Mouse (Mus musculus): ENCODE results near the gene Olfr633. TPM values are rescaled to one million over a fixed set of nuclear protein-coding genes. Genes with fewer than 3 reads are reported as not detected.

Olfr633 gene
- total RNA-seq (2023): not detected

DNA sequence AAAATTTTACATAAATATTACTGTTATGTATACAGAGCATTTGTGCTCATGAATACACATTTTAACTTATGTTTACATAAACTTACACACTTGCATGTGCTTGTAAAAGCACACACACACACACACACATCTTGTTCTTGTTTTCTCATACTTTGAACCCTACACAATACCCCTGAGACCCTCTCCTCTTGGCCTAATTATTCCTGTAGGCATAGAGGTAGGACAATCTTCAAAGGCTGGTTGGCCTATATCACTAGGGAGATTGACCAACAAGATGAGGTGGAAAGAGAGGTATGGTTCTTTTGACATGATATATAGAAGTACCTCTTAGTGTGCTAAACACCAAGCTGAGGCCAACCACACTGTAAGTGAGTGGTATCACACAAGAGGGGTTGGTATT is at the start of gene Olfr633:
Olfr633 (plus strand) TSS at position 301 of the 400 bp plus-strand sequence.

DNA sequence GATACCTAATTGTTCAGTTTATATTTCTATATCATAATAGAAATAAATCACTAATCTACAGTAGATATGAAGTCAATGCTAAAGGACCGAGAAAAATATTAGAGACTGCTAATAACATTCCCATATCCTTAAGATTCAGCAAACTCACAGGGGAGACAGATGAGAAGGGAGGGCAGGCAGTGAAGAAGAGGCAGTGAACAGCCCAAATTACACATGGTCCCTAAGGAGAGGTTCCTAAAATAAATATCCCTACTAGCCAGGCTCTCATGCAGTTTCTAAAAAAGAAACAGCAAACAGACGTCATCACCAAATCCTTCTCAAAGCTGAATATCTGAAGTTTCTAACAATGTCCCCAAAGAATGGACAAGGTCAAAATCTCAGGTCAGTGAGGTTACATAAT is 41.0 kb upstream of the Olfr633 start, which contains the start of gene Olfr65:
Olfr65 (plus strand) TSS at position 301 of the 400 bp plus-strand sequence.

GRCm38 (mm10) chr7:103928525-103928924 is 15.7 kb upstream of the Olfr633 start, which contains the start of gene Olfr631:
Gene Olfr631, plus strand, starts transcription at chr7:103928825.

DNA sequence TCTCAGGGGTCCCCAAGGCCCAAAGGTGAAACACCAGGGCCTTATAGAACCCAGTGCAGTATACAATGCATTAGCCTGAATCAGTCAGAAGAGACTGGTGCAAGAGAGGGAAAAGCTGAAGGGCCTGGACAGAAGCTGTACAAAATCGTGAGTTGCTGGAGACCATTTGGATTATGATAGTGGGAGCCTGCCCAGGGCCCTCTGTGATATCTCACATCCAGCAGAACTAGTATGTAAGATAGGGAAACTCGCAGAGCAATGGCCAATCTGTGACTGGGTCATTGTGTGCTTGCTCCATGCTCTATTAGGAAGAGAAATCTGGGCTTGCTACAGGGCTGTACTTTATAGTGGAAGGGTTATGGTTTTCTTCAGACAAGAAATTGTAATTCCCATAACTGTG is 10.0 kb upstream of the Olfr633 start, which contains the start of gene Olfr632:
Olfr632 (plus strand) TSS at position 84 of the 400 bp plus-strand sequence.

GRCm38 (mm10) chr7:103970852-103971251 is 26.6 kb downstream of the Olfr633 start, which contains the start of gene Olfr635:
Gene Olfr635, plus strand, starts transcription at chr7:103971152.

GRCm38 (mm10) chr7:103998446-103998845 is 54.2 kb downstream of the Olfr633 start, which contains the start of gene Olfr638:
Gene Olfr638, plus strand, starts transcription at chr7:103998746.

Other genes starting within 250 kb of the Olfr633 start
- not detected for gene Olfr243, start 229.8 kb upstream of the Olfr633 start, total RNA-seq (2023)
- gene Olfr628, start 214.1 kb upstream of the Olfr633 start, total RNA-seq (2023): not detected
- gene Olfr629, start 199.5 kb upstream of the Olfr633 start, total RNA-seq (2023): not detected
- gene Olfr630, start 187.1 kb upstream of the Olfr633 start, total RNA-seq (2023): not detected
- gene Olfr69, start 172.8 kb upstream of the Olfr633 start, total RNA-seq (2023): not detected
- not detected for gene Olfr68, start 164.7 kb upstream of the Olfr633 start, total RNA-seq (2023)
- not detected for gene Olfr67, start 152.6 kb upstream of the Olfr633 start, total RNA-seq (2023)
- gene Hbb-bt, start 130.4 kb upstream of the Olfr633 start, total RNA-seq (2023): 1 to 10 TPM; 2.3 to 5.7 TPM
- gene Hbb-bs, start 116.3 kb upstream of the Olfr633 start, total RNA-seq (2023): 10 to 100 TPM; 12.5 to 53.2 TPM
- not detected for gene Hbb-bh2, start 103.9 kb upstream of the Olfr633 start, total RNA-seq (2023)
- not detected for gene Hbb-bh1, start 101.3 kb upstream of the Olfr633 start, total RNA-seq (2023)
- gene Hbb-y, start 91.2 kb upstream of the Olfr633 start, total RNA-seq (2023): not detected
- gene Olfr66, start 58.2 kb upstream of the Olfr633 start, total RNA-seq (2023): not detected
- gene Olfr64, start 50.0 kb upstream of the Olfr633 start, total RNA-seq (2023): not detected
- not detected for gene Olfr65, start 41.0 kb upstream of the Olfr633 start, total RNA-seq (2023)
- not detected for gene Olfr631, start 15.6 kb upstream of the Olfr633 start, total RNA-seq (2023)
- not detected for gene Olfr632, start 10.1 kb upstream of the Olfr633 start, total RNA-seq (2023)
- gene Olfr635, start 26.7 kb downstream of the Olfr633 start, total RNA-seq (2023): not detected
- not detected for gene Olfr638, start 54.3 kb downstream of the Olfr633 start, total RNA-seq (2023)
- gene Olfr639, start 72.9 kb downstream of the Olfr633 start, total RNA-seq (2023): under 1 TPM; 0.09 to 0.12 TPM
- not detected for gene Olfr640, start 81.1 kb downstream of the Olfr633 start, total RNA-seq (2023)
- gene Olfr641, start 91.0 kb downstream of the Olfr633 start, total RNA-seq (2023): not detected
- gene Olfr642, start 108.2 kb downstream of the Olfr633 start, total RNA-seq (2023): not detected
- gene 4930516K23Rik, start 117.0 kb downstream of the Olfr633 start, total RNA-seq (2023): not detected
- not detected for gene Olfr644, start 127.4 kb downstream of the Olfr633 start, total RNA-seq (2023)
- gene Olfr645, start 141.0 kb downstream of the Olfr633 start, total RNA-seq (2023): not detected
- not detected for gene Olfr646, start 160.4 kb downstream of the Olfr633 start, total RNA-seq (2023)
- gene Ubqln5, start 185.4 kb downstream of the Olfr633 start, total RNA-seq (2023): not detected
- gene Olfr643, start 193.0 kb downstream of the Olfr633 start, total RNA-seq (2023): not detected
- not detected for gene Ubqln3, start 198.8 kb downstream of the Olfr633 start, total RNA-seq (2023)
- gene Ubqlnl, start 206.1 kb downstream of the Olfr633 start, total RNA-seq (2023): not detected
- gene Olfm5, start 220.4 kb downstream of the Olfr633 start, total RNA-seq (2023): not detected
- gene Olfr648, start 239.0 kb downstream of the Olfr633 start, total RNA-seq (2023): not detected